Mouse (Mus musculus): ENCODE measurements around the gene Slco3a1. TPM values are rescaled to one million over a fixed set of nuclear protein-coding genes. Genes with fewer than 3 reads are reported as not detected.

Gene Slco3a1
- polyA plus RNA-seq, 1 experiment from 2014 or later: 19.6 TPM

DNA sequence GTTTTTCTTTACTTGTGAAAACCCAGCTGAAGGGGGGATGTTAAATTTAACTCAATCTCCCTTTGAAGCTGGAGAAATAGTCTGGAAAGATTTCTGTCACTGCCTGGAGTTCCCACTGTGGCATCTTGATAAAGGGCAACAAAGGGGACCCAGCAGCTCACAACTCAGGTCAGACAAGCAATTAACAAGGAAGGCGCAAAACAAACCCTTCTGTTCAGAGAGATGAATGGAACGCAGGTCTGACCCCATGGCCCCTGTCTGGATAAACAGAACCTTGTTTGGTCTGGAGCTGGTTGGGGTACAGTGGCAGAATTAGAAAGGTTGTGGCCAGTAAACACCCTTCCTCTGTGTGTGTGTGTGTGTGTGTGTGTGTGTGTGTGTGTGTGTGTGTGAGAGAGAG lies 106.8 kb downstream of the Slco3a1 start:
- Histone ChIP-seq H3K4me2 (replicated peaks; ENCODE audit: low read depth, low read length) (no peak overlapping the region), H3K36me3 (ENCODE audit: control insufficient read depth, insufficient read depth, low read length) (no peaks in the 10 kb centered on the region), H3K4me1 (ENCODE audit: control insufficient read depth, insufficient read depth, low read length) (no peaks in the 10 kb centered on the region), H3K9ac (ENCODE audit: low read depth, low read length) (no peak overlapping the region), H3K9me3 (ENCODE audit: control insufficient read depth, low read length) (no peaks in the 10 kb centered on the region), H3K27me3 (ENCODE audit: control insufficient read depth, insufficient read depth, low read length) (no peaks in the 10 kb centered on the region), H3K27ac (ENCODE audit: low read depth, low read length) (no peak overlapping the region), H3K4me3 (ENCODE audit: low read length) (no peak overlapping the region)
- no peak for ATAC-seq (ENCODE audit: low FRiP score, low TSS enrichment)
- 14% methylated on average over 2 of the region's 2 CpGs for whole genome bisulfite sequencing

DNA sequence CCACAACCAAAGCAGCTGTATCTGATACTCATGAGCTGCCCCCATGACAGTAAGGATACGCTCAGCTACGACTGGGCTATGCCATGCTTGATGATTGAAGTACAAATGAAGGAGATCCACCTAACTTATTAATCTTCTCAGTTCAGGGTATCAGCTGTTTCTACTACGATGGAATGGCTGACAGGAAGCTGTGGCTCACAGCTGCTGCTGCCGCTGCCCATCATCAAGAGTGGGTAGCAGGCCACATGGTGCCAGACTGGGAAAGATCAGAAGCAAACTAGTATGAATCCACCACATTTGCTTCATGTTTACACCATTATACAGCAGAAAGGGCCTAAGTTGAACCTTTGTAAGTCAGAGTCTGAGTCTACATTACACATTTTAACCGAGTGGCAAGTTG lies 109.4 kb downstream of the Slco3a1 start:
- H3K9me3 ChIP-seq (ENCODE audit: control insufficient read depth, low read length): no peaks in the 10 kb centered on the region
- H3K27ac ChIP-seq (ENCODE audit: low read depth, low read length): no peak overlapping the region
- no peaks in the 10 kb centered on the region for H3K4me1 ChIP-seq (ENCODE audit: control insufficient read depth, insufficient read depth, low read length)
- H3K4me3 ChIP-seq (ENCODE audit: low read length): no peak overlapping the region
- H3K4me2 ChIP-seq (replicated peaks; ENCODE audit: low read depth, low read length): no peak overlapping the region
- H3K9ac ChIP-seq (ENCODE audit: low read depth, low read length): no peak overlapping the region
- H3K27me3 ChIP-seq (ENCODE audit: control insufficient read depth, insufficient read depth, low read length): no peaks in the 10 kb centered on the region
- ATAC-seq (ENCODE audit: low FRiP score, low TSS enrichment): no peak
- WGBS: 86% methylated on average over 5 of the region's 5 CpGs
- no peaks in the 10 kb centered on the region for H3K36me3 ChIP-seq (ENCODE audit: control insufficient read depth, insufficient read depth, low read length)

DNA sequence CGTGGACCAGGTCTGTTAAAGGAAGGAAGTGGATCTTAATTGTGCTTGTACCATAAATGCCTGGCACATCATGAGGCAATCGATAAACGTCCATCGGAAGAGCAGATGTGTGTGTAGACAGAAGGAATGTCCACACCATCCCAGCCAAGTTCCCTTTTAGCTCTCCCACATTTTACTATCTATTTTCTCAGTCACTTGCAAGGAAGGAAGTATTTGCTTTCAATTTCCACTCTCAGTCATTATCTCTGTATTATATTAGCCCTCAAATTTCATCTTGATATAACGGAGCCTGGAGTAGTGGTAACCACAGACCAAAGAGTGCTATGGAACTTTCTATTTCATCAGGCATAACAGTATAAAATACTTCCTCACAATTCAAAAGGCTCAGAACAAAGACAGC lies 112.2 kb downstream of the Slco3a1 start:
- Histone ChIP-seq H3K27ac (ENCODE audit: low read depth, low read length) (no peak overlapping the region), H3K27me3 (ENCODE audit: control insufficient read depth, insufficient read depth, low read length) (no peaks in the 10 kb centered on the region), H3K4me2 (replicated peaks; ENCODE audit: low read depth, low read length) (no peak overlapping the region), H3K4me3 (ENCODE audit: low read length) (no peak overlapping the region), H3K9ac (ENCODE audit: low read depth, low read length) (no peak overlapping the region), H3K9me3 (ENCODE audit: control insufficient read depth, low read length) (no peaks in the 10 kb centered on the region), H3K36me3 (ENCODE audit: control insufficient read depth, insufficient read depth, low read length) (no peaks in the 10 kb centered on the region), H3K4me1 (ENCODE audit: control insufficient read depth, insufficient read depth, low read length) (no peaks in the 10 kb centered on the region)
- WGBS: 78% methylated on average over 5 of the region's 5 CpGs
- ATAC-seq (ENCODE audit: low FRiP score, low TSS enrichment): no peak

DNA sequence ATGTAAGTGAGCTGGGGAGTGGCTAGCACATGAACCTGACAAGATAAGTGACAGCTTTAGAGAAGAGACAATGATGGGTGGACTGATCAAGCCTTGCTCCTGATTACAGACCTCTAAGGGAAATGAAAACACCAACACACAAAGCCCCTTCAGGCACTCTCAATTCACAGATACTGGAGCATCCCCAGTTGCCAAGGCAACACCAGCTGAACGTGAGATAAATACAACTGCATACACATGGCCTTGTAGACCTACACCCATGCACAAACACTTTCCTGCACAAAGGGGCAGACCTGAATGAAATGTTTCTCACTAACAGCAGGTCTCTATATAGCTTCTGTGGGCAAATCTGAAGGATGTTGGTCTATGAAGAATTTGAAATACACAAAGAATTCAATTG lies 117.0 kb downstream of the Slco3a1 start:
- ATAC-seq (ENCODE audit: low FRiP score, low TSS enrichment): no peak
- Histone ChIP-seq H3K9ac (ENCODE audit: low read depth, low read length) (no peak overlapping the region), H3K27ac (ENCODE audit: low read depth, low read length) (no peak overlapping the region), H3K27me3 (ENCODE audit: control insufficient read depth, insufficient read depth, low read length) (no peaks in the 10 kb centered on the region), H3K9me3 (ENCODE audit: control insufficient read depth, low read length) (no peaks in the 10 kb centered on the region), H3K4me1 (ENCODE audit: control insufficient read depth, insufficient read depth, low read length) (no peaks in the 10 kb centered on the region), H3K4me2 (replicated peaks; ENCODE audit: low read depth, low read length) (no peak overlapping the region), H3K4me3 (ENCODE audit: low read length) (no peak overlapping the region), H3K36me3 (ENCODE audit: control insufficient read depth, insufficient read depth, low read length) (no peaks in the 10 kb centered on the region)
- 54% methylated on average over 1 of the region's 1 CpGs for WGBS

DNA sequence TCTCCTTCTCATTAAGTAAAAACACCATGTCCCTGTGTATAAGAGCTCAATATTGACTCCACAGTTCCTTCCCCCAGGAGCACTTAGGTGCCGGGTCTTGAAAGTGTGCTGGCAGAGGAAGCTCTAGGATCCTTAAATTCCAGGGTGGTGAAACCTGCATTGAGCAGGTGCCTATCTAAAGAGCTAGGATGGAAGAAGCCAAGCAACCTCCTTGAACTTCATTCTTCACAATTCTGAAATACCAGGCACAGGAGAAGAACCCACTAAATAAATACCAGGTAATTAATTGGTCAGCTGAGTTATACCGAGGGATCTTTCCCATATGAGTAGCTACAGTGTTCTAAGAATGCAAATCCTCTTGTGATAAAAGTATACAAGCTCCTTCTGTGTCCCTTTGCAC lies 117.9 kb downstream of the Slco3a1 start:
- H3K9ac ChIP-seq (ENCODE audit: low read depth, low read length): no peak overlapping the region
- H3K4me1 ChIP-seq (ENCODE audit: control insufficient read depth, insufficient read depth, low read length): no peaks in the 10 kb centered on the region
- no peak for ATAC-seq (ENCODE audit: low FRiP score, low TSS enrichment)
- WGBS: 90% methylated on average over 2 of the region's 2 CpGs
- H3K36me3 ChIP-seq (ENCODE audit: control insufficient read depth, insufficient read depth, low read length): no peaks in the 10 kb centered on the region
- no peak overlapping the region for H3K27ac ChIP-seq (ENCODE audit: low read depth, low read length)
- H3K9me3 ChIP-seq (ENCODE audit: control insufficient read depth, low read length): no peaks in the 10 kb centered on the region
- H3K27me3 ChIP-seq (ENCODE audit: control insufficient read depth, insufficient read depth, low read length): no peaks in the 10 kb centered on the region
- no peak overlapping the region for H3K4me3 ChIP-seq (ENCODE audit: low read length)
- H3K4me2 ChIP-seq (replicated peaks; ENCODE audit: low read depth, low read length): no peak overlapping the region

DNA sequence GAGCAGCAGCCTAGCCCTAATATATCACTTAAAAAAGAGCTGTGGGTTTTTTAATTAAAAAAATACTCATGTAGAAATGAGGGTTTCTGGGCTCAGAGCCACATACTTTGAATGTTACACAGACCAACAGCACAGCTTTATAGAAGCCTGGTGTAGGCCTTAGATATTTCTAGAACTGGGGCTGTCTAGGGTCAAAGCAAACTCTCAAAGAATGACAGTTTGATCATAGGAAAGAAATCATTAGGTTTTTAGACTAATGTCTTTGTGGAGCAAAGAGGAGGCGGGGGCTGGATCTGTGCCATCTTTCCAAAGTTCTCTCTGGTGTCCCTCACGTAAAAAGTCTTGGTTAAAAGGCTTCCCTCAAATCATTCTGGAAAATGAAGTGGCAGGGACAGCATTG lies 121.6 kb downstream of the Slco3a1 start:
- WGBS: 68% methylated on average over 2 of the region's 2 CpGs
- Histone ChIP-seq H3K4me3 (ENCODE audit: low read length) (no peak overlapping the region), H3K4me1 (ENCODE audit: control insufficient read depth, insufficient read depth, low read length) (no peaks in the 10 kb centered on the region), H3K27ac (ENCODE audit: low read depth, low read length) (no peak overlapping the region), H3K36me3 (ENCODE audit: control insufficient read depth, insufficient read depth, low read length) (no peaks in the 10 kb centered on the region), H3K4me2 (replicated peaks; ENCODE audit: low read depth, low read length) (no peak overlapping the region), H3K9ac (ENCODE audit: low read depth, low read length) (no peak overlapping the region), H3K27me3 (ENCODE audit: control insufficient read depth, insufficient read depth, low read length) (no peaks in the 10 kb centered on the region), H3K9me3 (ENCODE audit: control insufficient read depth, low read length) (no peaks in the 10 kb centered on the region)
- ATAC-seq (ENCODE audit: low FRiP score, low TSS enrichment): peak; percentile 72; the same call in 1 of the 2 replicates

DNA sequence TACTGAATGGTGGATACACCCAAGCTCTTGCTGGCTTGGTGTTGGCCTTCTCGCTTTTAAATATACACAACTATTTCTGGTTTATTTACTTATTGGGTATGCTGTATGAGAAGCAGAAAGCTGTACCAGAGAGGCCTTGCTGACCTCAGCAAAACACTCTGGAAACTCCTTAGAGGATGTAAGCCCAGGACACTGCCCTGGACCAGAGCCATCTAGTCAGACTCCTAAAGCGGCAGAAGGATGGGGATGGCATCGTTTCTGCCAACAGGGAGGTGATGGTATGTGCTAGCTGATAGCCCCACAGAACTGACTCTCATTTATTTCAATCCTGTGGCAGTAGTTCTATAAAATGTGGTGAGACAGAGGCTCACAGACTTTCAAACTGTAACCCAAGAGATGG lies 125.3 kb downstream of the Slco3a1 start:
- no peak overlapping the region for H3K27ac ChIP-seq (ENCODE audit: low read depth, low read length)
- 84% methylated on average over 3 of the region's 3 CpGs for WGBS
- no peak overlapping the region for H3K9ac ChIP-seq (ENCODE audit: low read depth, low read length)
- no peaks in the 10 kb centered on the region for H3K36me3 ChIP-seq (ENCODE audit: control insufficient read depth, insufficient read depth, low read length)
- H3K4me2 ChIP-seq (replicated peaks; ENCODE audit: low read depth, low read length): no peak overlapping the region
- no peaks in the 10 kb centered on the region for H3K9me3 ChIP-seq (ENCODE audit: control insufficient read depth, low read length)
- no peak for ATAC-seq (ENCODE audit: low FRiP score, low TSS enrichment)
- no peak overlapping the region for H3K4me3 ChIP-seq (ENCODE audit: low read length)
- H3K27me3 ChIP-seq (ENCODE audit: control insufficient read depth, insufficient read depth, low read length): no peaks in the 10 kb centered on the region
- peaks cover 6% of the 10 kb centered on the region; the same call in 1 of the 2 replicates for H3K4me1 ChIP-seq (ENCODE audit: control insufficient read depth, insufficient read depth, low read length)

DNA sequence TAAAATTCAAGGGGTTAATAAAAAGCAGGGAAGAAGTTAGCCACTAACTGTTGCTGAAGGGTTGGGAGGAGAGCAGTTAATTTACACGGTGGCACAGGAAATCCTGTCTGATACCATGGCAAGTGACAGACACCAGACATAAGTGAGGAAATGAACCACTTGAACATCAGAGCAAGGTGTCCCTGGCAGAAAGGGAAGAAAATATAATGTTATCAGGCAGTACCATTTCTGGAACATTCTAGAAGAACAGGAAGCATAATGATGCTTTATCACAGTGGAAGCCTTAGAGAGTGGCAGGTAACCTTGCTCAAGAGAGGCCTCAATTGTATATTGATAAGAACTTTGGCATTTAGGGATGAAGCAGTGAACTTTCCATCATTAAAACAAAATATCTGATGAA lies 127.4 kb downstream of the Slco3a1 start:
- no peak for ATAC-seq (ENCODE audit: low FRiP score, low TSS enrichment)
- H3K4me3 ChIP-seq (ENCODE audit: low read length): no peak overlapping the region
- 0 out of 2 replicates have a peak, but pooled peaks cover 3% of the 10 kb centered on the region for H3K27me3 ChIP-seq (ENCODE audit: control insufficient read depth, insufficient read depth, low read length)
- no peak overlapping the region for H3K9ac ChIP-seq (ENCODE audit: low read depth, low read length)
- 59% methylated on average over 1 of the region's 1 CpGs for WGBS
- no peak overlapping the region for H3K4me2 ChIP-seq (replicated peaks; ENCODE audit: low read depth, low read length)
- no peak overlapping the region for H3K27ac ChIP-seq (ENCODE audit: low read depth, low read length)
- no peaks in the 10 kb centered on the region for H3K9me3 ChIP-seq (ENCODE audit: control insufficient read depth, low read length)
- H3K36me3 ChIP-seq (ENCODE audit: control insufficient read depth, insufficient read depth, low read length): no peaks in the 10 kb centered on the region
- H3K4me1 ChIP-seq (ENCODE audit: control insufficient read depth, insufficient read depth, low read length): peaks cover 19% of the 10 kb centered on the region; the same call in 1 of the 2 replicates

DNA sequence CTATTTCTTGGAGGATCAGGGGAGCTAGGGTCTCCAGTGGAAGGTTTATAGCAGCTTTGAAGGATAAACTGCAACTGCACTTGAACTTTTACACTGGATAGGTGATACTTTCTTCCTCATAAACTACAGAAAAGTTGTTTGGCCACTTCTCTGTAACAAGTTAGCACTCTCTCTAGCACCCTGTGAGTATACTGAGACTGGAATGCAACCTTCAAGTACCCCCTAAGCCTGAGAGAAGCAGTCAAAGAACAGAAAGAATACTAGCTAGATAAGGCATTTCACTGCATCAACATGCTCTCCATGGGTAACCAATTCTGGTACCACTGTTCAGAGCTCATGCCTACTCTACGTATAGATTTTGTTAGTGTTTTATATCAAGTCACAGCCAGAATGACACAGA lies 128.6 kb downstream of the Slco3a1 start:
- Histone ChIP-seq H3K4me3 (ENCODE audit: low read length) (no peak overlapping the region), H3K4me2 (replicated peaks; ENCODE audit: low read depth, low read length) (no peak overlapping the region), H3K9me3 (ENCODE audit: control insufficient read depth, low read length) (no peaks in the 10 kb centered on the region), H3K9ac (ENCODE audit: low read depth, low read length) (no peak overlapping the region), H3K4me1 (ENCODE audit: control insufficient read depth, insufficient read depth, low read length) (peaks cover 19% of the 10 kb centered on the region; the same call in 1 of the 2 replicates), H3K27me3 (ENCODE audit: control insufficient read depth, insufficient read depth, low read length) (0 out of 2 replicates have a peak, but pooled peaks cover 3% of the 10 kb centered on the region), H3K36me3 (ENCODE audit: control insufficient read depth, insufficient read depth, low read length) (no peaks in the 10 kb centered on the region), H3K27ac (ENCODE audit: low read depth, low read length) (no peak overlapping the region)
- WGBS: 86% methylated on average over 1 of the region's 1 CpGs
- no peak for ATAC-seq (ENCODE audit: low FRiP score, low TSS enrichment)
